Mouse (Mus musculus): ENCODE data around the gene Arhgef17. TPM values are rescaled to one million over a fixed set of nuclear protein-coding genes. Genes with fewer than 3 reads are reported as not detected.
A peak's percentile ranks its signal among the peaks of the same experiment; 100 is the strongest.

Arhgef17 gene
- total RNA-seq, 1 experiment: 23.2 TPM

- in situ Hi-C loops (cut with MboI; ENCODE audit: low sequenced_read_pairs in 2 of 2, unreplicated experiment in 2 of 2): no loop called here
- no peak overlapping the region for H3K27ac ChIP-seq (ENCODE audit: insufficient read depth, low read depth, low read length, poor library complexity, severe bottlenecking)
- H3K9ac ChIP-seq (ENCODE audit: insufficient read depth, low read depth, low read length, poor library complexity, severe bottlenecking): no peak overlapping the region
Observed at GRCm38 (mm10) chr7:100919006-100919808, 12.7 kb downstream of the Arhgef17 start.

GRCm38 (mm10) chr7:100918176-100918575 lies 13.7 kb downstream of the Arhgef17 start:
- no peak for DNase-seq (ENCODE audit: low read depth, low spot score)
- no peaks in the 10 kb centered on the region for H3K9me3 ChIP-seq (ENCODE audit: control insufficient read depth, insufficient read depth, low read depth, low read length)
- in situ Hi-C loops (cut with MboI; ENCODE audit: low sequenced_read_pairs in 2 of 2, unreplicated experiment in 2 of 2): no loop called here
- peaks cover 12% of the 10 kb centered on the region; the same call in 1 of the 2 replicates for H3K36me3 ChIP-seq (ENCODE audit: control insufficient read depth, insufficient read depth, low read length, poor library complexity, severe bottlenecking)
- no peak for TF ChIP-seq CHD2 (IDR thresholded peaks at IDR 0.05; ENCODE audit: low read depth, low read length)
- no peak for TF ChIP-seq HCFC1 (IDR thresholded peaks at IDR 0.05; ENCODE audit: borderline replicate concordance, insufficient read depth, low read length)
- no peak for TF ChIP-seq MAFK (IDR thresholded peaks at IDR 0.05; ENCODE audit: insufficient read depth, low read depth, low read length)
- TF ChIP-seq ZC3H11A (IDR thresholded peaks at IDR 0.05; ENCODE audit: borderline replicate concordance, low read depth, low read length): no peak
- TF ChIP-seq ZNF384 (IDR thresholded peaks at IDR 0.05; ENCODE audit: low read depth, low read length): no peak
- peak overlapping the region; percentile 23 to 39; a peak in 2 of 4 replicates for H3K4me3 ChIP-seq (ENCODE audit: insufficient read depth in 1 of 2, low read depth in 1 of 2, low read length in 2 of 2, poor library complexity in 1 of 2, severe bottlenecking in 1 of 2)
- peak overlapping the region; percentile 44 for H3K9ac ChIP-seq (ENCODE audit: insufficient read depth, low read depth, low read length, poor library complexity, severe bottlenecking)
- H3K4me1 ChIP-seq (ENCODE audit: control insufficient read depth in 2 of 2, insufficient read depth in 2 of 2, low read length in 2 of 2, poor library complexity in 1 of 2): peaks cover 4 to 13% of the 10 kb centered on the region in 2 experiments; a peak in 2 of 4 replicates
- H3K27ac ChIP-seq (ENCODE audit: insufficient read depth, low read depth, low read length, poor library complexity, severe bottlenecking): no peak overlapping the region

More at GRCm38 (mm10) chr7:100919006-100919808, 12.7 kb downstream of the Arhgef17 start:
- peaks cover 12% of the 10 kb centered on the region; the same call in 1 of the 2 replicates for H3K36me3 ChIP-seq (ENCODE audit: control insufficient read depth, insufficient read depth, low read length, poor library complexity, severe bottlenecking)
- no peak for TF ChIP-seq MAFK (IDR thresholded peaks at IDR 0.05; ENCODE audit: insufficient read depth, low read depth, low read length)
- TF ChIP-seq HCFC1 (IDR thresholded peaks at IDR 0.05; ENCODE audit: borderline replicate concordance, insufficient read depth, low read length): no peak
- TF ChIP-seq ZNF384 (IDR thresholded peaks at IDR 0.05; ENCODE audit: low read depth, low read length): no peak
- no peak overlapping the region for H3K4me3 ChIP-seq (ENCODE audit: insufficient read depth in 1 of 2, low read depth in 1 of 2, low read length in 2 of 2, poor library complexity in 1 of 2, severe bottlenecking in 1 of 2)
- no peak for DNase-seq (ENCODE audit: low read depth, low spot score)
- H3K4me1 ChIP-seq (ENCODE audit: control insufficient read depth in 2 of 2, insufficient read depth in 2 of 2, low read length in 2 of 2, poor library complexity in 1 of 2): peaks cover 4 to 13% of the 10 kb centered on the region in 2 experiments; a peak in 2 of 4 replicates
- H3K9me3 ChIP-seq (ENCODE audit: control insufficient read depth, insufficient read depth, low read depth, low read length): no peaks in the 10 kb centered on the region

GRCm38 (mm10) chr7:100917751-100918150 lies 14.2 kb downstream of the Arhgef17 start:
- Histone ChIP-seq H3K9ac (ENCODE audit: insufficient read depth, low read depth, low read length, poor library complexity, severe bottlenecking) (peak overlapping the region; percentile 44), H3K4me3 (ENCODE audit: insufficient read depth in 1 of 2, low read depth in 1 of 2, low read length in 2 of 2, poor library complexity in 1 of 2, severe bottlenecking in 1 of 2) (peak overlapping the region; percentile 23 to 39; a peak in 2 of 4 replicates), H3K36me3 (ENCODE audit: control insufficient read depth, insufficient read depth, low read length, poor library complexity, severe bottlenecking) (peaks cover 11% of the 10 kb centered on the region; the same call in 1 of the 2 replicates)

GRCm38 (mm10) chr7:100916526-100916925 lies 15.4 kb downstream of the Arhgef17 start:
- no peak overlapping the region for H3K27ac ChIP-seq (ENCODE audit: insufficient read depth, low read depth, low read length, poor library complexity, severe bottlenecking)
- H3K36me3 ChIP-seq (ENCODE audit: control insufficient read depth, insufficient read depth, low read length, poor library complexity, severe bottlenecking): peaks cover 8% of the 10 kb centered on the region; the same call in 1 of the 2 replicates
- no peak overlapping the region for H3K4me3 ChIP-seq (ENCODE audit: insufficient read depth in 1 of 2, low read depth in 1 of 2, low read length in 2 of 2, poor library complexity in 1 of 2, severe bottlenecking in 1 of 2)
- H3K9ac ChIP-seq (ENCODE audit: insufficient read depth, low read depth, low read length, poor library complexity, severe bottlenecking): no peak overlapping the region
- TF ChIP-seq MAFK (IDR thresholded peaks at IDR 0.05; ENCODE audit: insufficient read depth, low read depth, low read length) (no peak), ZNF384 (IDR thresholded peaks at IDR 0.05; ENCODE audit: low read depth, low read length) (no peak), ZC3H11A (IDR thresholded peaks at IDR 0.05; ENCODE audit: borderline replicate concordance, low read depth, low read length) (no peak), CHD2 (IDR thresholded peaks at IDR 0.05; ENCODE audit: low read depth, low read length) (no peak), HCFC1 (IDR thresholded peaks at IDR 0.05; ENCODE audit: borderline replicate concordance, insufficient read depth, low read length) (no peak)
- in situ Hi-C loops (cut with MboI; ENCODE audit: low sequenced_read_pairs in 2 of 2, unreplicated experiment in 2 of 2): no loop called here
- no peaks in the 10 kb centered on the region for H3K9me3 ChIP-seq (ENCODE audit: control insufficient read depth, insufficient read depth, low read depth, low read length)
- no peak for DNase-seq (ENCODE audit: low read depth, low spot score)
- H3K4me1 ChIP-seq (ENCODE audit: control insufficient read depth in 2 of 2, insufficient read depth in 2 of 2, low read length in 2 of 2, poor library complexity in 1 of 2): peaks cover 4 to 13% of the 10 kb centered on the region in 2 experiments; a peak in 2 of 4 replicates

More at GRCm38 (mm10) chr7:100917751-100918150, 14.2 kb downstream of the Arhgef17 start:
- DNase-seq (ENCODE audit: low read depth, low spot score): no peak
- Histone ChIP-seq H3K9me3 (ENCODE audit: control insufficient read depth, insufficient read depth, low read depth, low read length) (no peaks in the 10 kb centered on the region), H3K4me1 (ENCODE audit: control insufficient read depth in 2 of 2, insufficient read depth in 2 of 2, low read length in 2 of 2, poor library complexity in 1 of 2) (peaks cover 4 to 13% of the 10 kb centered on the region in 2 experiments; a peak in 2 of 4 replicates), H3K27ac (ENCODE audit: insufficient read depth, low read depth, low read length, poor library complexity, severe bottlenecking) (no peak overlapping the region)
- in situ Hi-C loops (cut with MboI; ENCODE audit: low sequenced_read_pairs in 2 of 2, unreplicated experiment in 2 of 2): no loop called here
- TF ChIP-seq ZNF384 (IDR thresholded peaks at IDR 0.05; ENCODE audit: low read depth, low read length) (no peak), ZC3H11A (IDR thresholded peaks at IDR 0.05; ENCODE audit: borderline replicate concordance, low read depth, low read length) (no peak), CHD2 (IDR thresholded peaks at IDR 0.05; ENCODE audit: low read depth, low read length) (no peak)
